Mouse (Mus musculus) thymus, postnatal 36 days (tissue): Measurements from ENCODE around the gene Anks1b.

ENCODE experiments used
- DNase-seq, 2 experiments: peaks; one replicate each; pipeline ENCODE4 v3.0.0; 2022; ENCODE audit warnings: mixed read lengths in 2 of 2

The Anks1b gene

DNA sequence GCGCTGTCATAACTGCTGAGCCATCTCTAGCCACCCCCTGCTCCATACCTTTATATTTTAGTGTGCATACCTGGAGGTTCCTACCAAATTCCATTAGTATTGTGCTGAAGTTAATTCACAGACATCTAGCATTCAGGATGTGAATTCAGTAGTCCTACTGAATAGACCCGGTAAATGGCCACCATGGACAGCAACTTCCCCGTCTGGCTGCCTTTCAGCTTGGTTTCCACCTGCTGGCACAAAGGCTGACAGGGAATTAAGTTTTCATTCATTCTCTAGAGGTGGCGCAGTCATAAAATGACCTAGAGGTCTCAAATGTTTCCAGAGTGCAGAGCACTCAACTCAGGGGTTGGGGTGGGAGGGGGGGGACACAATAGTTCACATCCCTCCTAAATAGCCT lies 953.6 kb downstream of the Anks1b start:
- no peak for DNase-seq

DNA sequence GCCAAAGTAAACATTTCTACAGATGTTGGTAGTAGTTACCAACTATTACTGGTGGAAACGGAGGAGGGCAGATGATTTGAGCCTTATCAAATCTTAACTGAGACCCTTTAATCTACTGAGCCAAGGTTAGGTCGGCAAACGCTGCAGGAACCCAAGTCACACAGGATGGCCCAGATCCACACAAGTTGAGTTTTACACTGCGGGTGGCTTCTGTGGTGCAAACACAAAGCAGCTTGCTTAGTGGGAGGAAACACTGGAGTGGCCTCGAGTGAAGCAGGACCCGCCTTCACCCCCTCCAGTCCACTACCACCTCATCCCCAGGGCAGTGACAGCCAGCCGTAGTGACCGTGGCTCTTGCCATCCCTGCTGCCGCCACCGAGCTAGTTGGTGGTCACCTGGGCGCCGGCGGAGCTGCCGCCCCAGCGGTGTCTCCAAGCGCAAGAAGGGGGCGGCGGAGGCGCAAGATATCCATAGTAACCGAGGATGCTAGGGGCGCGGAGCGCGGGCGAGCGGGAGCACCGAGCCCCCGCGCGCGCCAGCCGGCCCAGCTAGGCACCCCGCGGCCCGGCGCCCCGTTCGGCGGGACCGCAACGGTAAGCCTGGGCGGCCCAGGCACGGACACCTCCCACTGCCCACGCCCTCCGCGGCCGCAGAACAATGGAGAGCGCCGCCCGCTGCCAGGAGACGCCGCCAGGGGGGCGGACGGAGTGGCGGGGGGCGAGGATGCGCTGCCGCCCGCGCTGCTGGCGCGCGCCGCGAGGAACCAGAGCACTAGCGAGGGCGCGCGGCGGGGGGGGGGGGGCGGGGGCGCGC lies 955.5 kb downstream of the Anks1b start:
- no peak for DNase-seq

DNA sequence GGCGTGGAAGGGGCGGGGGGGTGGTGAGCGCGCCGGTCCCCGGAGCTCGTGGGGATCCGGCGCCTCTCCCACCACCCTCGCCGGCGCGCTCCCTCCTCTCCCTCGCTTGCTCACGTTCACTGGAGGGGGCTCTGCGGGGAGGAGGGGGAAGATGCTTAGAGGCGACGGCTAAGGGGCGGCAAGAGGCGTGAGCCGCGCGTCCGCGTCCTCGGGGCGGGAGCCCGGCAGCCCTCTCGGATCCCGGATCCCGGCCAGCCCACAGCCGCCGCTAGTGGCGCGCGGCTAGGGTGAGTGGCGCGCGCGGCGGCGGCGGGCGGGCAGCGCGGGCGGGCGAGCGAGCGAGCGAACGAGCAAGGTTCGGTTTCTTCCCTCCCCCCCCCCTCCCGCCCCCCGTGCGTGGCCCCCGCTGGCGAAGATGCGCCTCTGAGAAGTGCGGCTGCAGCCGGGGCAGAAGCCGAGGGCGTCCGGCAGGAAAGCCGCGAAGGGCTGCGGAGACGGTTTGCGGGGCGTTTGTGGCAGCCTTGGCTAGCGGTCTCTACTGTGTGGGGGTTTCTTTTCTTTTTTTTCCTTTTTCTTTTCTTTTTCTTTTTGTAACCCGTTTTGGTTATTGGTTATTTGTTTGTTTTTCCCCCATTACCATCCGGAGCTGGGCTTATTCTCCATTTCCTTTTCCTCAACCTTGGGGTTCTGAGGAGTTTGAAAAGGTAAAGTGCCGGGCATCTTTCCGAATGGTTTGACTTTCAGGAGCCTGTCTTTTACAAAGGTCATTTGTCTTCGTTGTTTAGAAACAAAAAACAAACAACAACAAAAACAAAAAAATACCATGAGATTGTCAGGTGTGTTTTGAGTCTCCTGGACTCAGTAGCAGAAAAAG lies 956.3 kb downstream of the Anks1b start:
- no peak for DNase-seq

DNA sequence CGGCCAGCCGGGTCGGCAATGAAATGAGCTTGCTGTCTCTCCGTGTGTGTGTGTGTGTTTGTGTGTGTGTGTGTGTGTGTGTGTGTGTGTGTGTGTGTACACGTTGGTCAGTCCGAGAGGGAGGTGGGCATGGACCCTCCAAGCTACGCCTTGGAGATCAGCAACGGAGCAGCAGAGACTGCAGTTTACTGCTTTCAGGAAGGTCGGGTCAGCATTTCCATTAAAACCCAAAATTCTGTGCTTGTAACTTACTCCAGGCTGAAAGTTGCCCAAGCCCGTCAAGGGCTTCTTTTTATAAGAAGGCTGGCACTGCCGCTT lies 956.9 kb downstream of the Anks1b start:
- no peak for DNase-seq

DNA sequence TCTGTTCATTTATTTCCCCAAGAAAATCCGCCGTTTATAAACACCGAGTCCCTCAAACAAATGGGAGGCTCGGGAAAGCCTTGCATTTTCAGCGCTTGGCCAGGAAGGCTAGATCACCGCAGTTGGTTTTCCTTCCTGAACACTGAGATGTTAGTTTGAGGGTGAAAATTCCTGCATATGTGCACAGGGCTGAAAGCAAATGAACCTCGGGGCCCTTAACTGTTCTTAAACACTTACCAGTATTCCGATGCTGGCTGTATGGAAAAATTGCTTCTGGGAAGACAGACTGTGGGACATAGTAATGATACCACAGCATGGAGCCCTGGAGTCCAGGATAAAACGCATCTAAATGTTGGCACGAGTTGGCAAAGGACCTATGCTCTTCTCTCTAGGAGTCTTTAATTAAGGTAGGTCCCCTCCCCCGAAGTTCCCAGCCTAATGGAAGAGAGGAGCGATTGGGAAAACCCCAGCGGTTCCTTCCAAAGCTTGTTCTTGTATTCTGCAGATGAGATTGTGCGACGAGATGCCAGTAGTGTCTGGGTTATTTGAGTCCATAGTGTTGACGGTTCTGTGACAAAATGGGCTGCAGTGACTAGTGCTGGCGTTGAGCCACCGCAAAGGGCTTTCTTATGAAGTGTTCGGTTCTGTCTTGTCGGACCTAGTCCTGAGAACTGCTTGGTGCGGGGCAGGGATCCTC lies 957.4 kb downstream of the Anks1b start:
- no peak for DNase-seq

DNA sequence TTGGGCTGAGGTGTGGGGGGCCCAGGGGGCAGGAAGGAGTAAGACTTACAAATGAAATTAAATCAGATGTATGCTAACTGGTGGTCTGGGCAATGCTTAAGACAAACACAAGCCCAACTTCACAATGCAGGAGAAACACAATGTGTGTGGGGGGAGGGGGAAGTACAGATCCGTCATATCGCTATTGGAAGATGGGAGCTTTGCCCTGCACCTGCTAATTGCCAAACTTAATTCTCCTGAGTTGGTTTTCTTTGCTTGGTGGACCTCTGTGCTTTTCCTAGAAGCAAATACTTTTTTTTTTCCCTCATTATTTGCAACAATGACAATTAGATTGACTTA lies 957.9 kb downstream of the Anks1b start:
- no peak for DNase-seq

DNA sequence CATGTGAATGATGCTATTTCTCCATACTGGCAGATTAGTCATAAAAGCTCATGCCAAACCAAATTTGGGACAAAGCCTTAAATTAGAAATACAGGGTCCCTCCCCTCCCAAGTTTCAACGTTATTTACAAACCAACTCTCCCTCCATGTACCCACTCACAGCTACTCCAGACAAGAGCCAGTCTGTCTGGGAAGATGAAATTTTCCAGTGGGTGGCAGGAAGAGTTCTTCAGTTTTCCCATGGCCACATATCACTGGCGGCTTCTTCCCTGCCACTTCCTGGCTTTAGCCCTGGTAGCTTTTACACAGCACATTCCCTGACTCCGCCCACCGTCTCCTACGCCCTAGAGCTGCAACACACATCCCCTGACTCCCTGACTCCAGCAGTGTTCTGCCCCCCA lies 961.0 kb downstream of the Anks1b start:
- no peak for DNase-seq

DNA sequence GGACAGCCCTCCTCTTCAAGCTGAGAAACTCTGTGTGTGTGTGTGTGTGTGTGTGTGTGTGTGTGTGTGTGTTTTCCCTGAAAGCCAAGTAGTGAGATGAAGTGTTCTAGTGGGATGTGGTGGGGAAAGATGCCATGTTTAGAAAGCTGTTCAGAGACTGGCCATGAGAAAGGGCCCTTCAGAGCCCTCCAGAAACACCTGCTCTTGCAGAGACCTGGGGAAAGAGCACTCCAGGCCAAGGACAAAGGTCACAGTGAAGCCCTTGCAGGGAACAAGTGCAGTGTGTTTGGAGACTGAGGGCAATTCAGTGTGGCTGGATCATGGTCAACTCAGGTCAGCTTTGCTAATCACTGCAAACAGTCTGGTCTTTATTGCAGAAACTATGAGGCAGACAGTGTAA lies 961.9 kb downstream of the Anks1b start:
- DNase-seq: no peak

DNA sequence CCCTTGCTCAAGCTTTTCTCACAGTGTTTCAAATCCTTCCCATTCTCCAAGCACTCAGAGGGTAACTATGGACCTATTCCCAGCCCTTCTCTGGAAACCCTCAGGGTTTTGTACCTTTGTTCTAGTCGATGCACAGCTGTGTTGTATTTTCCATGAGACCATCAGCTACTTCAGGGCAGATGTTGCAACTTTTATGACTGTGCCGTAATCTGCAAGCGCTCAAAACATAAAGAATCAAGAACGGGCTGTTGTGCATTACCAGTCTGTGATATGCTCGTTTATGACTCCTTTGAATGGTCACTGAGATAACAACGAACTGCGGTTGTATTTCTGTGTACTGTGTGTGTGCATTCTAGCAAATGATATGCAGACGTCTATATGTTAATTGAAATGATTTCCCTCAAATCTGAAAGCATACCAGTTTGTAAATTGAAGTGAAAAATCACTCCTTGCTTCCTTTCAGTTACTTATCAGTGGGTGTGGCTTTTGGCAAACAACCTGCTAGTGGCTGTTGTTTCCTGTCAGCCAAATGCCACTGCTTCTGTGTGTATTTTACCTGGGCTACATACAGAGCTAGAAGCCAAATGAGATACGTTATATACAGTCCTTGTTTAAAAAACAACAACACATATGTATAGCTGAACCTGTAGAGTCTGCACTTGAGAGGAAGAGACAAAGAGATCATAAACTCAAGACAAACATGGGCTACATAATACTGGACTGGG lies 966.5 kb downstream of the Anks1b start:
- no peak for DNase-seq

DNA sequence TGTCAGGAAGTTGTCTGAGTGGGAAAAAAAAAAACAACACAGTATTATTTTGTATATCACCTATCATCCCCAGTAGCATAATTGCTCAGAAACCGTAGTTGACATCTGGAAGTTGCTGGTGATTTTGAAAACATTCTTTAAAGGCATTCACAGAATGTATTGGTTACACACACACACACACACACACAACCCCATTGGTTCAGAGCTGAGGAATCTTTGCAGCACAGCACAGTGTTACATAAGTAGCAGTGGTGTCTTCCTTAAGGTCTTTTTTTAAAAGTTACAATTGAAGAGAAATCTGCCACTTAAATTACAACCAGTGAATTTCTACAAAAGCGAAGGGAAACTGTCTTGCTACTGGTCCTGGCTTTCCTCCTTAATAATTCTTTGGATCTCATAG lies 969.1 kb downstream of the Anks1b start:
- DNase-seq: no peak

DNA sequence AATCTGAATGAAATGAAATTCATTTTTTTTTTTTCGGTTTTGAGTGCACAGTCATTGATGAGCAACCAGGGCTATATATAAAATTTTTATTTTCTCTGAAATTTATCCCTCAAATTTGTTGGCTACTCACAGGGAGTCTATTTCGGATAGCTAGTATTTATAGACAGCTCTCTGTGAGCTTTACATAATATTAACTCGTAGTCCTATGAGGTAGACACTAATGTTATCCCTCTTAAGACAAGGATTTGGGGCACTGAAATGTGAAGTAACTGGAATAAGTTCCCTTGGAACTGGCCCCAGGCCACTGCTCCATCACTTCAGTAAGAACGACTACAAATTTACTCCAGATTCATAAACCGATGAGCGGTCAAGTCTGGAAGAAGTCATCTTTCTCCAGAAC lies 977.8 kb downstream of the Anks1b start:
- DNase-seq: no peak

DNA sequence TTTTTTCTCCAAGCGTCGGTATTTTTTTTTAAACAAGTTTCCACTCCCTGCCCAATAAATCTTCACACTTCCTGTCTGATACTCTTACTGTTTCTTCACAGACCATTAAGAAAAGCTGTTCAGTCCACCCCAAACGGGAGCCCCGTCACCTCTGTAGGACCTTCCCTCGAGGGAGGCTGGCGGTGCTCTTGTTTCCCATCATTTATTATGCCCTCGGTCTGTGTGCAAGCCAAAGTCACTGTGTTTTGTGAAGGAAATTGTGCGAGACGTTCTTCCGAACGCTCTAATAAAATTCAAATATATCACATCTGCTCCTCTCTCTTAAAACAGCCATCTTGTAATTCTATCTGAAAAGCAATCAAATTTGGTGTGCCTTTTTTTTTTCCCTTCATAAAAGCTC lies 978.7 kb downstream of the Anks1b start:
- no peak for DNase-seq

DNA sequence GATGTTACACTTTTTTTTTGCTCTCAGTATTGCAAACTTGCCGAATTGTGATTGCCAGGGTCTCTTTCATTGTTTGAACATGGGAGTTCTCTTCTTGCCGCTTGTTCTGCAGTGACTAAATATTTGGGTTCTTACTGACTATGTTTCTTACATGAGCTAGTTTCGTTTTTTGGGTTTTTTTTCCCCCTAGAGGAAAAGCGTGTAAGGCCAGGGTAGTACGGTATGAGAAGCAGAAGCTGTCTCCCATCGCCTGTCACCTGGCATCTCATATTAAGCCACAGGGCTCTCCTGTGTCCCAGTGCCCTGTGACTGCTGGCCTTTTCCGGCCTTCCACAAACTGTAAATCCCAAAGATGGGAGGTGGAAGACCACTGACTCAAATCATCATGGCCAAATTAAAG lies 979.1 kb downstream of the Anks1b start:
- no peak for DNase-seq

DNA sequence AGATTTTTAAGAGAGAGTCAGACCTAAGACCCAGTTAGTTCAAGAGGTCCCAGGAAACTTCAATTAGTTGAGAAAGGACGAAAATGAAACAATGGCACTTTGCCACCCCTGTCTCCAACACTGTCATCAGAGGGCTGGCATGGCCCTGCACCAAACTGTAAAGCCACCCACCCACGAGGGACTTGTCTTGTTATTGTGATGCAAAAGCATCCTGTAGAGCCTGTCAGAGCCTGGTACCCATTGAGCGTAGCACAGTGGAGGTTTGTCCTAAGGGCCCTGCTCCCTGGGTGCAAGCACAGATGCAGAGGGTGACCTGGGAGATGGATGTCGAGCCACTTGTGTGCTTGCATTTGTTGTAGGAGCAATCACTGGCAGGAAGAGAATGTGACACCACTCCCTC lies 983.4 kb downstream of the Anks1b start:
- DNase-seq: no peak

DNA sequence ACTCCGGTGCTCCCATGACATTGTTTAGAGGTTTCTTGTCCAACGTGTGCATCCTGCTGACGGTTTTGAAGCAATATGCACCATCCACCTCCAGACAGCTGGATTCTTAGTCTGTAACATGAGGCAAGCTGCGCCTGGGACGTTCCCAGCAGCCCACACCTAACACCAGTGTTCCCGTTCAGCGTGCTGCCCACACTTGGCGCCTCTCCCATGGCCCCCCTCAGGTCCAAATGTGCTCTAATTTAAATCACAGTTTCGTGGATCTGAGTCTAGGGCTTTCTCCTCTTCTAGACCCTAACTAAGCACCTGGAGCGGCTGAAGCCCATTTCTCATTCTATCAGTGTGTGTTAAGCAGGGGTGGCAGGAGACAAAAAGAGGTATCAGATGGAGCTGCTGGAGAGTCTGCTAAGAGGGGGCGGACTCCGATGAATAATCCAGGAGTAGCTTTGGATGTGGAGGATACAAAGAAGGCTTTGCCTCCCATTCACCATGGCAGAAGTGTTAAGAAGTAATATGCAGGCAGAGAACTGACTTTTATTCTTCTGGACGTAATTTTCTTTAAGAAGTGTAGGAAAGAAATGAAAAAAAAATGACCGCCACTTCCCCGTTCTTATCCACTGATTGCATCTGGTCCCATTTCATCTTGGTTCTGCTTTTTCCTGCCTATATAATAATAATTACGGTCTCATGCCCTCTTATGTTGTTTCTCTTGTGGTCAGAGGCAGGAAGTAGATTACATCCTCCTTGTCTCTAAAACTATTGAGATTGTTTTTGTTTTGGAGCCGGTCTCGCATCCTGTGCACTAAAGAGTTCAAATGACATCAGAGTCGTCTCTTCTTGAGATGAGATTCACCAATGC lies 986.6 kb downstream of the Anks1b start:
- DNase-seq: no peak

DNA sequence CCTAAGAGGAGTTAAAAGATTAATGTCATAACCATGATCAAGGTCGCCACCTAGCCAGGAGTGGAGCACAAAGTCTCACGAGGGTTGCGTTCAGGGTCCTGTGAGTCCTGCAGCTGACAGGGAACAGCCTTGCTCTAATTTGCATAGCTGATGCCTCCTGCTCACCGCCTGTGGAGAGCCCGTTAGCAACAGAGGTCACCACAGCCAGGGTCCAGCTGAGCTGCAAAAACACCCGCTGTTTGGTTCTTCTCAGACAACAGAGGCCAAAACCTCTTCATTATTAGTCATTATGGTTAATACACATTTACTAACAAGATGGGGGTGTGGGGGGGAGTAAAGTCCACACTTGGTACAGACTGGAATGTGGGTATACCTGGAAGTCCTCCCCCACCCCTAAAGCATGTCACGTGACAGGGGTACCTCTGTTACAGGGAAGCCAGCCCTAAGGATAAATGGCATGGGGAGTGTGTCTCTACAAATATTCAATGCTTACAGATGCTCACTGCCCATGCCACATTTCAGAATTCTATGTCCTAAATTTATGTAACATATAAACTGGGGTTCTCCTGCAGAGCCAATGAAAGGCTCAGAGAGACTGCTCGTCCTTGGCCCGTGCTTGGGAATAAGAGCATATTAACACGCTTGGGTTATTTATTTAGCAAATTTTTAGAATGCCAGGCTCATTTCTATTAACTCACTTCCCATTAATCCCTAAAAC lies 990.7 kb downstream of the Anks1b start:
- no peak for DNase-seq

DNA sequence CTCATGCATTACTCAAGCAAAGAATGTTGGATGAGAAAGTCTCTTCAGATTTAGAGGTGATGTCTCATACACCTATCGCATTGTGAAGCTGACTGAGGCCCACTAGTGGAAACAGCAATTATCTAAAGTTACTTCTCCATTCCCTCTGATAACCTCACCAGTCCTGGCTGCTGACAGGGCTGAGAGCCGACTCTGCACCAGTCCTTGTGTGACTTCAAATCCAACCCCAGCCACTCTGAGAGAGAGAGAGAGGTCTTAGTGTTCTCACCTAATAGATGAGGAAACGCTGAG lies 991.2 kb downstream of the Anks1b start:
- no peak for DNase-seq

DNA sequence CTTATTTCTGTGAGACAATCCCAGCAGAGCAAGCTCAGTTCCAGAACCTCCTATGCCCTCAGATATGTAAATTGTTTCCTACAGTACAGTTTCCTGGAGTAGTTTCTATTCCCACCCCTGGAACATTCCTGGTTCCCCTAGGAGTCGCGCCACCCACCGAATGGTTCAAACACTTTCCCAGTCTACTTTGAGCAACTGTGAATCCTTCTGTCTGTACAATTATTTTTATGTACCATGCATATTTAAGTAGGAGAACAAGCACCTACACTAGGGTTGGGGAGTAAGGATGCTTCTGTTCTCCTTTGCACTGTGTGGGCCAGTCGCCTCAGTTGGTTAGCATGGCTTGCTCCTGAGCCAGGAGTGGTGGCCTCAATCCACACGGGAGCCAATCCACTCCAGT lies 999.9 kb downstream of the Anks1b start:
- no peak for DNase-seq

DNA sequence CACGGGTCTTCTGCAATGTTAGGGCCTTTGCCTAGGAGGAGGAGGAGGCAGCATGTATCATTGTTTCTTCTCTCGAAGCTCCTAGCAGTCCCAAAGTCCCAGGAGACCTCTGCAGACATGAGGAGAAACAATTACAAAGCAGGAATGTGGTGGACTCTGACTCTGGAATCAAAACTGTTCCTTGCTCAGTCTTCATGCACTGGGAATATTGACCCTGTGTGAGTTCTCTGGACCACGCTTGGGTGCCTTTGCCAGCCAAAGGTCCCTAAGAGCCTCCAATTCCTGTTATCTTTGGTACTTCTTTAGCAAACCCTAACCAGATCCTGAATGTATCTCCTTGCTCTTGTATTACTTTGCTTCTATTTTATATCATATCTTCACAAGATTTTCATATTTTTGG lies 1000.9 kb downstream of the Anks1b start:
- DNase-seq: no peak

DNA sequence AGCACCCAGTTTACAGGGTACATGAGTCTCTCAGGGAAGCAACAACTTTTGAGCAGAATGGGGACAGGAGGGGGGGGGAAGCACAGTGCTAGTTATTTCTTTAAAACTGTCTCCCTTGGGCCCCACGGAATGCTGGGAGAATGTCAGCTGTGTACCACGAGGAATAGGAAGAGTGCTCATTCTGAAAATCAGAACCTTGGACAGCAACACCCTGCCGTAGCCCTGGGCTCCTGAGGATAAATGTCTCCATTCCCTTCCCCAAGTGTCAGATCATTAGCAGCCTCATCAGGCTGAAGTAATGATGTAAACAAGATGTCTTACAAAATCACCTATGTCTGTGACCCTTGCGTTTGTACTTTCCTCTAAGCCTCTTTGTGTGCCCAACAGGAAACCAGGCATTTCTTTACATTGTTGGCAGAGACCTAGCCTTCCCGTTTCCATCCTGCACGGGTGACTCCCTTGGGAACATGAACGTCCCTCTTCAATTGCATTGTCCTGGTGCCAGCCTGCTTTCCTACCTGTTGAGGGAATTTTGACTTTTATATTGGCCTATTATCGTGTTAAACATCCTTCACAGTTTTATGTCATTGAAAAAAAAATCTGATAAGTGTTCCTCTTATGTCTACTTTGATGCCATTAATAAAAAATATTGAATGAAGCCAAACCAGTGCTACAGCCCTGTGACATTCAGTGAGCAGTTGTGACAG lies 1007.7 kb downstream of the Anks1b start:
- DNase-seq: no peak

DNA sequence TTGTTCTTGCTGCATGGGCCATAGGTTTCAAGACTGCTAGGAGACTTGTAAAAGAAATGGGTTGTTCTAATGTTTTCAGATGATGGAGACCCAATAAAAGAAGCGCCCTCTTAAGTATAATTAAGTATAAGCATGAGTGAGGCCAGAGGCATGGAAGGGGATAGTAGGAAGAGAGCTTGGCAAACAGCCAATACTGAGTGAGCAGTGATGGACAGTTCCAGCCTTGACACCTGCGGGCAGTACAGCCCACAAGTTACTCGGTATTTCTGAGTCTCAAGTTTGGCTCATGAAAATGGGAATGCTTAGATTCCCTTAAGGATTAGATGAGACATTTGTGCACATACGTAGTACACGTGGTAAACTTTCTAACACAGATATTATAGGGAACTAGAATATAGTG lies 1016.3 kb downstream of the Anks1b start:
- no peak for DNase-seq
